Mouse (Mus musculus): ENCODE results near the gene Coil. TPM values are rescaled to one million over a fixed set of nuclear protein-coding genes. Genes with fewer than 3 reads are reported as not detected.
"Not testable (repeated sequence)": the region's sequence is repeated elsewhere in the genome, so short reads cannot be mapped to it uniquely, and the experiment has no call there.

The Coil gene
- polyA plus RNA-seq, 1 experiment: 3.1 TPM

- TF ChIP-seq GATA1 (IDR thresholded peaks at IDR 0.05; ENCODE audit: borderline replicate concordance, low read length) (no peak), FLI1 (IDR thresholded peaks at IDR 0.05; ENCODE audit: low read length) (no peak)
- Histone ChIP-seq H3K9me3 (no peaks in the 10 kb centered on the region), H3K4me1 (peaks cover 58% of the 10 kb centered on the region), H3K4me3 (replicated peaks) (no peak overlapping the region), H3K27me3 (replicated peaks) (no peaks in the 10 kb centered on the region), H3K36me3 (replicated peaks; ENCODE audit: low read length) (peaks cover 4% of the 10 kb centered on the region)
These were observed 58.9 kb downstream of the Coil start for GRCm38 (mm10) chr11:89028871-89029405.

- no peaks in the 10 kb centered on the region for H3K9me3 ChIP-seq
- no peak for TF ChIP-seq FLI1 (IDR thresholded peaks at IDR 0.05; ENCODE audit: low read length)
- TF ChIP-seq GATA1 (IDR thresholded peaks at IDR 0.05; ENCODE audit: borderline replicate concordance, low read length): no peak
- no peak overlapping the region for H3K4me3 ChIP-seq (replicated peaks)
- H3K36me3 ChIP-seq (replicated peaks; ENCODE audit: low read length): peaks cover 12% of the 10 kb centered on the region
- H3K4me1 ChIP-seq: peaks cover 43% of the 10 kb centered on the region
- no peaks in the 10 kb centered on the region for H3K27me3 ChIP-seq (replicated peaks)
These were observed 60.5 kb downstream of the Coil start for GRCm38 (mm10) chr11:89030552-89030951.

- no peaks in the 10 kb centered on the region for H3K9me3 ChIP-seq
- peaks cover 37% of the 10 kb centered on the region for H3K4me1 ChIP-seq
- no peaks in the 10 kb centered on the region for H3K27me3 ChIP-seq (replicated peaks)
- no peak overlapping the region for H3K4me3 ChIP-seq (replicated peaks)
- TF ChIP-seq GATA1 (IDR thresholded peaks at IDR 0.05; ENCODE audit: borderline replicate concordance, low read length): no peak
- TF ChIP-seq FLI1 (IDR thresholded peaks at IDR 0.05; ENCODE audit: low read length): no peak
- H3K36me3 ChIP-seq (replicated peaks; ENCODE audit: low read length): peaks cover 12% of the 10 kb centered on the region
These were observed 61.1 kb downstream of the Coil start for GRCm38 (mm10) chr11:89031189-89031588.

GRCm38 (mm10) chr11:89034592-89034991 is 64.5 kb downstream of the Coil start:
- H3K36me3 ChIP-seq (replicated peaks; ENCODE audit: low read length): peaks cover 33% of the 10 kb centered on the region
- no peak overlapping the region for H3K4me3 ChIP-seq (replicated peaks)
- no peaks in the 10 kb centered on the region for H3K27me3 ChIP-seq (replicated peaks)
- TF ChIP-seq FLI1 (IDR thresholded peaks at IDR 0.05; ENCODE audit: low read length): no peak
- TF ChIP-seq GATA1 (IDR thresholded peaks at IDR 0.05; ENCODE audit: borderline replicate concordance, low read length): no peak
- H3K4me1 ChIP-seq: peaks cover 13% of the 10 kb centered on the region
- H3K9me3 ChIP-seq: no peaks in the 10 kb centered on the region

- TF ChIP-seq FLI1 (IDR thresholded peaks at IDR 0.05; ENCODE audit: low read length) (no peak), GATA1 (IDR thresholded peaks at IDR 0.05; ENCODE audit: borderline replicate concordance, low read length) (no peak)
- H3K36me3 ChIP-seq (replicated peaks; ENCODE audit: low read length): peaks cover 43% of the 10 kb centered on the region
- H3K4me3 ChIP-seq (replicated peaks): no peak overlapping the region
- no peaks in the 10 kb centered on the region for H3K9me3 ChIP-seq
- H3K4me1 ChIP-seq: peaks cover 11% of the 10 kb centered on the region
- no peaks in the 10 kb centered on the region for H3K27me3 ChIP-seq (replicated peaks)
These were observed 65.5 kb downstream of the Coil start for GRCm38 (mm10) chr11:89035552-89035951.

- TF ChIP-seq GATA1 (IDR thresholded peaks at IDR 0.05; ENCODE audit: borderline replicate concordance, low read length) (no peak), FLI1 (IDR thresholded peaks at IDR 0.05; ENCODE audit: low read length) (no peak)
- no peaks in the 10 kb centered on the region for H3K9me3 ChIP-seq
- H3K27me3 ChIP-seq (replicated peaks): no peaks in the 10 kb centered on the region
- H3K36me3 ChIP-seq (replicated peaks; ENCODE audit: low read length): peaks cover 64% of the 10 kb centered on the region
- H3K4me3 ChIP-seq (replicated peaks): no peak overlapping the region
- peaks cover 11% of the 10 kb centered on the region for H3K4me1 ChIP-seq
These were observed 68.4 kb downstream of the Coil start for GRCm38 (mm10) chr11:89038496-89038895.

GRCm38 (mm10) chr11:89039325-89039724 is 69.3 kb downstream of the Coil start:
- H3K4me1 ChIP-seq: peaks cover 11% of the 10 kb centered on the region
- H3K27me3 ChIP-seq (replicated peaks): no peaks in the 10 kb centered on the region
- no peak overlapping the region for H3K4me3 ChIP-seq (replicated peaks)
- peaks cover 69% of the 10 kb centered on the region for H3K36me3 ChIP-seq (replicated peaks; ENCODE audit: low read length)
- no peak for TF ChIP-seq GATA1 (IDR thresholded peaks at IDR 0.05; ENCODE audit: borderline replicate concordance, low read length)
- no peak for TF ChIP-seq FLI1 (IDR thresholded peaks at IDR 0.05; ENCODE audit: low read length)
- no peaks in the 10 kb centered on the region for H3K9me3 ChIP-seq

- not testable (repeated sequence) for H3K27me3 ChIP-seq (replicated peaks); H3K9me3 ChIP-seq; H3K4me3 ChIP-seq (replicated peaks)
- H3K4me1 ChIP-seq: peaks cover 11% of the 10 kb centered on the region
- peaks cover 72% of the 10 kb centered on the region for H3K36me3 ChIP-seq (replicated peaks; ENCODE audit: low read length)
These were observed 71.0 kb downstream of the Coil start for GRCm38 (mm10) chr11:89041073-89041472.

Other genes starting within 250 kb of the Coil start
- gene Akap1, start 105.7 kb upstream of the Coil start, polyA plus RNA-seq (2012; ENCODE audit: insufficient read depth, low replicate concordance): 0.90 and 3.9 TPM in 2 replicates
- 1.1 and 7.4 TPM in 2 replicates for gene Scpep1, start 14.8 kb upstream of the Coil start, polyA plus RNA-seq (2012; ENCODE audit: insufficient read depth, low replicate concordance)
- not detected in 2 replicates for gene Elobl, start 3.3 kb upstream of the Coil start, polyA plus RNA-seq (2012; ENCODE audit: insufficient read depth, low replicate concordance)
- 6.3 and 58.2 TPM in 2 replicates for gene Trim25, start 29.1 kb downstream of the Coil start, polyA plus RNA-seq (2012; ENCODE audit: insufficient read depth, low replicate concordance)
- gene Dgke, start 96.6 kb downstream of the Coil start, polyA plus RNA-seq (2012; ENCODE audit: insufficient read depth, low replicate concordance): 0.70 TPM in 1 of 2 replicates, not detected in the other
- gene Gm525, start 103.6 kb downstream of the Coil start, polyA plus RNA-seq (2012; ENCODE audit: insufficient read depth, low replicate concordance): not detected in 2 replicates